Mouse (Mus musculus) heart, postnatal 0 days (tissue): ENCODE data around the gene Pou2f3.

Experiments
- CTCF ChIP-seq: IDR thresholded peaks from 2 replicates; pipeline ENCODE4 v1.5.1; 2016; ENCODE audit warnings: antibody characterized with exemption, control low read depth, low read depth
- EP300 ChIP-seq: IDR thresholded peaks from 2 replicates; pipeline ENCODE4 v1.6.1; 2016; ENCODE audit warnings: antibody characterized with exemption, low read depth

- TF ChIP-seq CTCF, result no peak
- TF ChIP-seq EP300, result no peak
Measured at GRCm38 (mm10) chr9:43107555-43107954, 102.6 kb downstream of the Pou2f3 start.
